Mouse (Mus musculus) midbrain, embryonic 16.5 days (tissue): ENCODE measurements around the gene Zic1. TPM values are rescaled to one million over a fixed set of nuclear protein-coding genes. Genes with fewer than 3 reads are reported as not detected.

ENCODE experiments used
- ATAC-seq: fragments of 200-750 bp; cut with Nextera tagmentation; 2 replicates; pipeline ENCODE4 v1.8.0; 2017; ENCODE audit warnings: moderate TSS enrichment
- H3K27ac ChIP-seq: fragments of 300-500 bp; sonication (generic); 2 replicates; pipeline ENCODE4 v1.5.1; 2014; ENCODE audit warnings: mild to moderate bottlenecking, low read length, mixed read lengths
- H3K27me3 ChIP-seq: fragments of 300-500 bp; sonication (generic); 2 replicates; pipeline ENCODE4 v1.6.1; 2014; ENCODE audit warnings: low read depth, low read length, mixed read lengths; ENCODE audit not compliant: control insufficient read depth, insufficient read depth
- H3K36me3 ChIP-seq: fragments of 300-500 bp; sonication (generic); 2 replicates; pipeline ENCODE4 v1.6.1; 2014; ENCODE audit warnings: mild to moderate bottlenecking, low read length, moderate library complexity, mixed read lengths; ENCODE audit not compliant: control insufficient read depth, insufficient read depth
- H3K4me1 ChIP-seq: fragments of 300-500 bp; sonication (generic); 2 replicates; pipeline ENCODE4 v1.6.1; 2014; ENCODE audit warnings: mild to moderate bottlenecking, low read length, mixed read lengths; ENCODE audit not compliant: control insufficient read depth, insufficient read depth
- H3K4me2 ChIP-seq: fragments of 300-500 bp; sonication (generic); 2 replicates; pipeline ENCODE4 v1.6.1; 2014; ENCODE audit warnings: mild to moderate bottlenecking, low read length, mixed read lengths
- H3K4me3 ChIP-seq: fragments of 300-500 bp; sonication (generic); 2 replicates; pipeline ENCODE4 v1.5.1; 2014; ENCODE audit warnings: low read depth, mild to moderate bottlenecking, low read length, moderate library complexity, mixed read lengths
- H3K9ac ChIP-seq: fragments of 300-500 bp; sonication (generic); 2 replicates; pipeline ENCODE4 v1.6.1; 2014; ENCODE audit warnings: low read depth, low read length, mixed read lengths
- H3K9me3 ChIP-seq: fragments of 300-500 bp; sonication (generic); replicated peaks from 2 replicates; pipeline ENCODE4 v1.6.1; 2014; ENCODE audit warnings: mild to moderate bottlenecking, low read length, mixed read lengths; ENCODE audit not compliant: control insufficient read depth, poor library complexity, severe bottlenecking
- WGBS: fragments of 180-500 bp; shearing (Covaris S2); extraction: QIAGEN DNeasy Blood & Tissue Kit; methylation state at CpG from one replicate; pipeline ENCODE4 v1.1.7; 2014; 5-methylcytosine and 5-hydroxymethylcytosine counted together
- polyA plus RNA-seq: library from polyadenylated mRNA; unstranded; fragments of >200 nt; fragmentation: Nextera tagmentation; extraction: Ambion mirVana; gene quantifications from 2 replicates; pipeline ENCODE4 v1.2.1, GENCODE M21; 2015

The Zic1 gene
- polyA plus RNA-seq, 1 experiment from 2014 or later: 9.1 TPM

DNA sequence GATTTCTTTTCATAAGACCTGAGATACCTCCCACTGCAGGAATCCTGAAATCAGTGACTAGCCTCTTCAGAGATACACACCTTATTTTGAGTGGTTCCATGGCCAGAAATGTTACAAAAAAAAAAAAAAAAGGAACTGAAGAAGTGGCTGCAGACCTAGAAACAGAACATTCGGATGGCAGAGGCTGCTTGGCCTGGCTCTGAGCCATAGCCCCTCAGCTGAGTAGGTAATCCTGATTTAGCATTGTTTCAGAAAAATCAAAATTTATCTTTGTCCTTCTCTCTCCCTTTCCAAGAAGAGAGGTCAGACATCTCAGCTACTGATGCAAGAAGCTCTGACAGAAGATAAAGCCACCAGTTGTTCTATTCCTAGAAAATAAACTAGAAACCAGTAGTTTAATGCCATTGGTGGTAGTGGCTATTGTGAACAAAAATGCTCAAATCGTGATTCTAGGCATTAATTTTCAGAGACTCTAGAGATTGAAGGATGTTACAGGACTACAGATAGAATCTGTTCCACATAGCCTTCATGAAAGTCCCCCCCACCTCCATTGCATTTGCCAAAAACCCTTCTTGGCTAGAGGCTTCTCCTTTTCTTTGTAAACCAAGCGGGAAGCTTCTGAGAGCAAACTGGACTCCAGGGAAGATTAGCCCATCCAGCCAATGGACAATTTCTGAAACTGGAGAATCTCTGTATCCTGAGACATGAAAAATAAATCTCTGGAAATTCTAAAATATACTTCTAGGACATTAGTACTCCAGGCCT, 8.4 kb upstream of the Zic1 start:
- Histone ChIP-seq H3K27me3 (peaks cover 62% of the 10 kb centered on the region), H3K9me3 (no peaks in the 10 kb centered on the region), H3K4me1 (0 out of 2 replicates have a peak, but pooled peaks cover 3% of the 10 kb centered on the region), H3K9ac (no peak overlapping the region; the same call in 1 of the 2 replicates), H3K36me3 (no peaks in the 10 kb centered on the region), H3K4me3 (no peak overlapping the region), H3K27ac (peak overlapping the region; percentile 5), H3K4me2 (peak overlapping the region; percentile 20)
- no peak for ATAC-seq
- WGBS: 33% methylated on average over 3 of the region's 3 CpGs

DNA sequence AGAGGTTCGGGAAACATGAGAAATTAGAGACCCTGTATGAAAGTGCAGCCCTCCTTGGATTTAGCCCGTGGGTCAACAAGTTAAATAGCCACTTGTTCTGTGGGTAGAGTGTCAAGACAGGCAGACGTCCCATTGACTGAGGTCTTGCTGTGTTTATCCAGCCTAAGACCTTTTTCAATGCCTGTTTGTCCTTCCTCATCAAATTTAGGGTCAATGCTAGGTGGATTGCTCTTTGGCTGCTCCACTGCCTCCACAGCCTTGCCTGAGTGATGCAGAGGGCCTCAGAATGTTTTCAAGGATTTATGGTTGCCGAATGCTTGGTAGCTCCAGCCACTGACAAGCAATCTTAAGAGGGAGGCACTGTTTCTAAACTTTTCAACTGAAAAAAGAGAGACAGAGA, 6.0 kb upstream of the Zic1 start:
- Histone ChIP-seq H3K27me3 (peaks cover 61% of the 10 kb centered on the region), H3K36me3 (no peaks in the 10 kb centered on the region), H3K4me2 (peak overlapping the region; percentile 35), H3K9me3 (no peaks in the 10 kb centered on the region), H3K9ac (peak overlapping the region; percentile 30; the same call in 1 of the 2 replicates), H3K4me1 (no peaks in the 10 kb centered on the region), H3K4me3 (peak overlapping the region; percentile 13; the same call in 1 of the 2 replicates), H3K27ac (peak overlapping the region; percentile 86)
- 36% methylated on average over 4 of the region's 4 CpGs for WGBS
- no peak for ATAC-seq

DNA sequence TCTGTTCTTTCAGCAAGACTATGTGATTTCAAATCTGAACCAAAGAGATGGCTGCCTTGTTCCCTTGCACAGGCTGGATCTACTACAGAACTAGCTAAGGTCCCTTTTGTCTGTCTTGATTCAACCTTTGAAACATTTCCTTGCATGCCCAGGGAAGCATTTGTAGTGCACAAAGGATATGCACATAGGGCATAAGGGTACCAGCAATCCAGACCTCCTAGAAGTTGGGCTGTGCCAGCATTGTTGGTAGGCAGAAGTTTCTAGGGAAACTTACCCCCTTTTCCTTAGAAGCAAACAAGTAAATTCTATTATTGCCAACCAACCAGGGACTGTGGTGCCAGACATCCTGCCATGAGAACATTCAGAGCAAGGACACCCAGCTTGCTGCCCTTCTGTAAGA, 5.4 kb upstream of the Zic1 start:
- no peak for ATAC-seq
- H3K4me1 ChIP-seq: no peaks in the 10 kb centered on the region
- 0 out of 2 replicates have a peak overlapping the region, but pooled peaks have one; percentile 30 for H3K9ac ChIP-seq
- H3K36me3 ChIP-seq: no peaks in the 10 kb centered on the region
- H3K9me3 ChIP-seq: no peaks in the 10 kb centered on the region
- peaks cover 56% of the 10 kb centered on the region for H3K27me3 ChIP-seq
- H3K4me2 ChIP-seq: peak overlapping the region; percentile 35
- H3K4me3 ChIP-seq: peak overlapping the region; percentile 13; the same call in 1 of the 2 replicates
- H3K27ac ChIP-seq: peak overlapping the region; percentile 86

DNA sequence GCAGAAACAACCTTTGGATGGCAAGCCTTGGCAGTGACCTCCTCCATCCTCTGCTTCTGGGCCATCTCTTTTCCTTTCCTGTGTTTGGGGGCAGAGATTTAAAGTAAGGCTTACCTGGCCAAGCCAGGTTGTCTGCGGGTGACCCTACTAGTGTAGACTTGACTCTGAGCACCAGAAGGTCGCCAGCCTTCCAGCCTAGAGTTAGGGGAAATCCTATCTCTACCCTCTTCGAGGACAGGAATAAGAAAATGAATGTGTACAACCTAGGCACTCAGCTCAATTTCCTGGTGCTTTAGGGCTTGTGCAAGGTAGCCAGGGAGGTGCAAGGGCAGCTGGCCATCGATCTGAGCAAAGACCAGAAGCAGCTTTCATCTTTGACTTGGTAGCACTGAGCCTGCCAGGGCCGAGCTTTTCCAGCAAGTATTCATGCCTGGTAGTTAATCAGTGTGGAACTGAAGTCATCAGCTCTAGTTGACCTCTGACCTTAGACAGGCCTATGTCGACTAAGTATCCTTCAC, 4.6 kb upstream of the Zic1 start:
- no peaks in the 10 kb centered on the region for H3K9me3 ChIP-seq
- H3K9ac ChIP-seq: peak overlapping the region; percentile 61
- no peak for ATAC-seq
- H3K4me2 ChIP-seq: peak overlapping the region; percentile 35
- peak overlapping the region; percentile 86 for H3K27ac ChIP-seq
- H3K27me3 ChIP-seq: peaks cover 52% of the 10 kb centered on the region
- no peaks in the 10 kb centered on the region for H3K36me3 ChIP-seq
- H3K4me1 ChIP-seq: no peaks in the 10 kb centered on the region
- H3K4me3 ChIP-seq: peak overlapping the region; percentile 29
- 22% methylated on average over 6 of the region's 6 CpGs for WGBS

DNA sequence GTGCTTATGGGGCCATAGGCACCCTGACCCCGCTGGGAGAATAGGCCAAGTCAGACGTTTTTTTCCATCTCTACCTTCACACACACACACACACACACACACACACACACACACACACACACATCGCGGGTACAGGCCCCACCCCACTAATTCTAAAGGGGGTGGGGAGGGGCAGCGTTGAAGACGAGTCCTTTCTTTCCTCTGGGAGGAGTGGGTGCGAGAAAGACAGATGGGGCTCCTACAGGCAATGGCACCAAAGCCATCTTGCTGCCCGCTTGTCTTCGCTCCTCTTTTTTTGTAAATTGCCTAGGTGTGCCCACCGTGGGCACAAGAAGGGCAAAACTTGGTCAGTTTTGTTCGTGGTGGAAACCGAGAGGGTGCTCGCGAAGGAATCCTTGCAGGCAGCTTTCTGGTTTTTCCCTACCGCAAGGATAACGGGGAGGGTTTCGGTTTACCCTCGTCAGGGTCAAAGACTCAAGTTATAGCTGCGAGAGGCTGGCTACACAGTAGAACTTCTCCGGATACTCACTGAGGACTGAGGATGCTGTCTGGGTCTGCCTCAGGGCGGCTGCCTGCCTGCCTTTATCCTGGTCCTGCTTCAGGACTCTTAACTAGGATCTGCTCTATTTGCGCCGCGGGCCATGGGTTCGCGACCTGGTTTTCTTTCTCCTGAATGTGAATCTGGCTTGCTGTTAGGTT, 3.8 kb upstream of the Zic1 start:
- H3K9me3 ChIP-seq: no peaks in the 10 kb centered on the region
- WGBS: 8% methylated on average over 26 of the region's 26 CpGs
- ATAC-seq: no peak
- H3K36me3 ChIP-seq: no peaks in the 10 kb centered on the region
- H3K4me1 ChIP-seq: no peaks in the 10 kb centered on the region
- peak overlapping the region; percentile 61 for H3K9ac ChIP-seq
- H3K4me3 ChIP-seq: peak overlapping the region; percentile 29
- H3K4me2 ChIP-seq: peak overlapping the region; percentile 35
- peak overlapping the region; percentile 86 for H3K27ac ChIP-seq
- peaks cover 47% of the 10 kb centered on the region for H3K27me3 ChIP-seq

DNA sequence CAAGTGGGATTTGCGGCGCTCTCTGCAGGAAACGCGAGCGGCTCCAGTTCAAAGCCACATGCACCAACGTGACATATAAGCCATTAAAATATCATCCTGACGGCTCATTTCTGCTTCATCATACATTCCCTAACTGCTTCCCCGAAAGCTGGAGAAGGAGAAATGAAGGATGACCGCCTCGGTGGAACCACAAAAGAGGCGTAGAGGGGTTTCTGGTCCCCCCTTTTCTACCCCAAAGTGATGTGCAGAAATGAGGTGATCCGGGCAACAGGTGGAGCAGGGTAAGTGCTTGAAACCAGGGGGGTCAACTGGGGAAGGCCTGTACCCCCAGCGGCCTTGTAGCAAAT, 3.3 kb upstream of the Zic1 start:
- Histone ChIP-seq H3K9ac (peak overlapping the region; percentile 61), H3K9me3 (0 out of 2 replicates have a peak, but pooled peaks cover under 1% of the 10 kb centered on the region), H3K4me3 (peak overlapping the region; percentile 29), H3K4me1 (no peaks in the 10 kb centered on the region), H3K36me3 (no peaks in the 10 kb centered on the region), H3K27ac (peak overlapping the region; percentile 86), H3K27me3 (peaks cover 45% of the 10 kb centered on the region), H3K4me2 (peak overlapping the region; percentile 35)
- no peak for ATAC-seq
- 10% methylated on average over 13 of the region's 13 CpGs for WGBS

DNA sequence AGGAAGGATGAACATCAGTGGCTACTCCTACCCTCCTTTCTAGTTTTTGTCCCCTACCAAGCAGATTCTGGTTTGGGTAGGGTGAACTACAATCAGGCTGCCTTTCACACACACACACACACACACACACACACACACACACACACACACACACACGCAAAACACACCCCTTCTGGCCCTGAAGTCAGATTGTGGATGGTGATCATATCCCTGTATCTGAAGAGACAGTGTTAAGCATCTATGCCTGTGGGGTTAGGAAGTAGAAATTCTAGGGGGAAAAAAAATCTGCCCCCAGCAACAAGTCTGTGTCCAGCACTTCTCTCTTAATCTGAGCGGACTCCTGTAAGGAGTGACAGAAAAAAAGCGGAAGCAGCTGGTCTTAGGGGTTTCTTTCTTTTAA, 2.5 kb upstream of the Zic1 start:
- H3K27me3 ChIP-seq: peaks cover 42% of the 10 kb centered on the region
- H3K4me3 ChIP-seq: peak overlapping the region; percentile 29
- peak overlapping the region; percentile 35 for H3K4me2 ChIP-seq

DNA sequence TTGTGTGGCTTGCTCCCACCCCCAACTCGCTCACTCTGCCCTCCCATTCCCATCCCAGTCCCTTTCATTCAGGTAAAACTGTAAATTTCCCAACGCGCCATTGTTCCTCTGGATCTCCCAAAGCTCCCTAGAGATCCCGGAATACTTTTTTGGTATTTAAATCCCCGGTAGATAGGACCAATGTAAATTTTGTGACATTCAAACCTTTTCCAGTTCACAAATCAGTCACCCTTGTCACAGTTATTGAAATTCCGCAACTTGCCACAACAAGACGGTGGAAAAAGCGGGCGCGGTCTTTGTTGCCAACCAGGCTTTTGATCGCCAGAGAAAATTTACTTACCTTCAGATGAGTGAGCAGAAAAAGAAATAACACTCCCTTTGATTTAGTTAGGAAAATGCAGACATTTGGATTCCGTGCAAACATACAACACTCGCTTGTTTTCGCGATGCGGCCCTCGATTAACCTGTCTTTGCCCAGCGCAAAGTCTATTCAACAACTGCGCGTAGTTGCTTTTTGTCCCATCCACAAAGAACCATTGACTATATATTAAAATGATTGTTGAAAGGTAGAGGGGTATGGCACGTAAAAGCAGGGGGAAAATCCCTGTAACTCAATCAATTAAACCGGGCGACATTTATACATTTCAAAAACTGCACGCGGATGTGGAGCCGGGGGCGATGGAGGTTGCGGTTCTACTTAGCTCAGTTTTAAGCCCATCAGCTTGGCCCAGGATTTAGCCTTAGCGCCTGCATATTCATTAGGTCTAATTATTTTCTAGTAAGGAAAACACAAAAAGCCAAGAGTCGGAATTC, 1.6 kb upstream of the Zic1 start:
- WGBS: 2% methylated on average over 30 of the region's 30 CpGs
- Histone ChIP-seq H3K4me1 (no peaks in the 10 kb centered on the region), H3K9ac (peak overlapping the region; percentile 47), H3K9me3 (0 out of 2 replicates have a peak, but pooled peaks cover 3% of the 10 kb centered on the region), H3K4me3 (peak overlapping the region; percentile 55), H3K27ac (peak overlapping the region; percentile 86), H3K4me2 (peak overlapping the region; percentile 43), H3K27me3 (peaks cover 35% of the 10 kb centered on the region), H3K36me3 (no peaks in the 10 kb centered on the region)
- ATAC-seq: no peak

More for the DNA sequence above, 2.5 kb upstream of the Zic1 start:
- peak overlapping the region; percentile 86 for H3K27ac ChIP-seq
- H3K9ac ChIP-seq: no peak overlapping the region
- 18% methylated on average over 3 of the region's 3 CpGs for WGBS
- 0 out of 2 replicates have a peak, but pooled peaks cover 3% of the 10 kb centered on the region for H3K9me3 ChIP-seq
- ATAC-seq: no peak
- no peaks in the 10 kb centered on the region for H3K36me3 ChIP-seq
- no peaks in the 10 kb centered on the region for H3K4me1 ChIP-seq
